Mouse (Mus musculus): ENCODE data around the gene Mast3. TPM values are rescaled to one million over a fixed set of nuclear protein-coding genes. Genes with fewer than 3 reads are reported as not detected.

Mast3 gene
- polyA plus RNA-seq, 2 experiments = 14.4 to 37.2 TPM

DNA sequence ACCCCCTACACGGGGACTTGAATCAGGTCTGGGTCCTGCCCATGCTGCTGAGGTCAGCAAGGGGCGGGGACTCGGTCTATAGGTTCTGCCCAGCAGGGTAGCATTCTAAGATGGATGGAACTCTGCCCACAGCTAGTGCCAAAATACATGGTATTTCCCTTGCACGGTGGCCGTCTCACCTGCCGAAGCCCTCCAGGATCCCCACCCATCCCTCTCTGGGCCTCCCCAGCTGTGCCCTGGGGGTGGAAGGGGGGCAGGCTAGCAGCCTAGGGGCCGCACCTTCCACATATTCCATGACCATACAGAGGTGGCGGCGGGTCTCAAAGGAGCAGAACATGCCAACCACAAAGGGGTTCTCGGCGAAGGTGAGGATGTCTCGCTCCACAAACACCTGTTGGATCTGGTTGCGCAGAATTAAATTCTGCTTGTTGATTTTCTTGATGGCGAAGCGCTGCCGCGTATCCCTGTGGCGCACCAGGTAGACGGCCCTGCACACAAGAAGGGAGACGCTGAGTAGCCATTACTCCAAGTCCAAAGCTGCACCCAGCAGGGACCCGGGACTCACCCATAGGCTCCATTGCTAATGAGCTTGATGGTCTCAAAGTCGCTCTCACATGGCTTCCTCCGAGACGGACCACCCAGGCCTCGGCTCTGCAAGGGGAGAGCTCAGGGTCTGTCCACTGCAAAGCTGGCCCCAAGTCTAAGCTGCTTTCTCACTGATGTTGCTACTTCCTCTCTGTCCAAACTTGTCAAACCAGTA lies 18.4 kb downstream of the Mast3 start:
- ATAC-seq (ENCODE audit: low FRiP score, low read depth) (no peak), DNase-seq (ENCODE audit: low spot score) (no peak)
- no peak overlapping the region for H3K27ac ChIP-seq (replicated peaks; ENCODE audit: low read depth, low read length)
- WGBS = 91% methylated on average over 25 of the region's 25 CpGs
- no peak overlapping the region for H3K4me3 ChIP-seq (replicated peaks; ENCODE audit: low read length)
- H3K9ac ChIP-seq (ENCODE audit: low read depth, low read length, severe bottlenecking) = no peak overlapping the region
- no peaks in the 10 kb centered on the region for H3K9me3 ChIP-seq (ENCODE audit: control insufficient read depth, low read length)
- peaks cover 69% of the 10 kb centered on the region for H3K36me3 ChIP-seq (ENCODE audit: control insufficient read depth, insufficient read depth, low read length)
- TF ChIP-seq POLR2A (IDR thresholded peaks at IDR 0.05; ENCODE audit: borderline replicate concordance, extremely low read depth, insufficient read depth, insufficient read length) = no peak
- no peak overlapping the region for H3K4me2 ChIP-seq (replicated peaks; ENCODE audit: low read depth, low read length, severe bottlenecking)
- H3K27me3 ChIP-seq (ENCODE audit: control insufficient read depth, insufficient read depth, low read length) = no peaks in the 10 kb centered on the region
- H3K4me1 ChIP-seq (ENCODE audit: control insufficient read depth, insufficient read depth, low read length) = peaks cover 12% of the 10 kb centered on the region

GRCm38 (mm10) chr8:70780093-70780492 lies 24.8 kb downstream of the Mast3 start:
- no peak overlapping the region for H3K4me2 ChIP-seq (replicated peaks; ENCODE audit: low read depth, low read length, severe bottlenecking)
- no peak for TF ChIP-seq POLR2A (IDR thresholded peaks at IDR 0.05; ENCODE audit: borderline replicate concordance, extremely low read depth, insufficient read depth, insufficient read length)
- H3K4me1 ChIP-seq (ENCODE audit: control insufficient read depth, insufficient read depth, low read length) = peaks cover 14% of the 10 kb centered on the region
- H3K27ac ChIP-seq (replicated peaks; ENCODE audit: low read depth, low read length) = no peak overlapping the region
- no peak for DNase-seq (ENCODE audit: low spot score)
- H3K4me3 ChIP-seq (replicated peaks; ENCODE audit: low read length) = no peak overlapping the region
- no peaks in the 10 kb centered on the region for H3K27me3 ChIP-seq (ENCODE audit: control insufficient read depth, insufficient read depth, low read length)
- H3K9me3 ChIP-seq (ENCODE audit: control insufficient read depth, low read length) = no peaks in the 10 kb centered on the region
- WGBS = 68% methylated on average over 10 of the region's 11 CpGs
- H3K36me3 ChIP-seq (ENCODE audit: control insufficient read depth, insufficient read depth, low read length) = peaks cover 60% of the 10 kb centered on the region
- no peak for ATAC-seq (ENCODE audit: low FRiP score, low read depth)
- no peak overlapping the region for H3K9ac ChIP-seq (ENCODE audit: low read depth, low read length, severe bottlenecking)

DNA sequence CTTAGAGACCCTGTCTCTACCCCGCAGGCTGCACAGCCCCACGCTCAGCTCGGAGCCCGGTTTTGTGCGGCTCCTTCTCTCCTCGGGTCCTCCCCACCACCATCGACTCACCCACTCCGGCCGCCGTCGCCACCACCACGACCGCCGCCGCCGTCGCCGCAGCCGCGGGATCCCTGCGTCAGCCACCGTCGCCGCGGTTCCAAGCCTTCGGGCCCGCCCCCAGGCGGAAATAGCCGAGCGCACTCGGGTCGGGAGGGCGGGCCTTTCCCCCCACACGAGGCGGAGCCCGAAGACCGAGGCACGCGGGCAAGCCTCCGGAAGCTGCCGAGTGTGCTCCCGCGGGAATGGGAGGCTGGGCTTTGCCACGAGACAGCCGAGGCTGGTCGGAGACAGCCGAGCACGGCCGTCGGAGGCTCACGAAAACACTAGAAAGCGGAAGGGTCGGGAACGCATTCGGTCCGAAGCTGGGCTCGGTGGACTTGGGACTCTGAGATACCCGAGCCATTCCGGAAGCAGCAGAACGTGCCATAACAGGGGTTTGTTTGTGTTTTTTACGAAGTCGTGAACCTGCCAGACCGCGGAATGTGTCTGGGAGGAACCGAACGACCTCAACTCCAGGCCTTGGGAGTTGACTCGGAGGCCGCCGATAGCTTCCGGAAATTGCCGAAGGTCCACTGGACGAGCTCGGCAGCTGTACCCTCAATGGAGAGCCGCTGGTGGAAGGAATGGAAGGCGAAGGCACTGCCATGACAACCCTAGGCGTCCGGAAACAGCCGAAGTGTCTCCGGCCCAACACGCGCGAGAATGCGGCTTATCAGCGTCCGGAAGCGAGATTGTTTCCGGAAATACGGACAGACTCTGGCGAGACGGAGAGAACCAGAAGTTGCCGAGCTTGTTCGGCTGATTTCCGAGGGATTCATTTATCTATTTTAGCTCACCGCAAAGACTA lies 28.1 kb downstream of the Mast3 start, which contains the start of gene Pik3r2:
Gene Pik3r2, minus strand, starts transcription at position 218 of the 949 bp plus-strand sequence.
- peak within 1 kb of the TSS; percentile 95 for H3K9ac ChIP-seq (ENCODE audit: low read depth, low read length, severe bottlenecking)
- peak; percentile 55; the same call in 1 of the 2 replicates for TF ChIP-seq POLR2A (IDR thresholded peaks at IDR 0.05; ENCODE audit: borderline replicate concordance, extremely low read depth, insufficient read depth, insufficient read length)
- WGBS = under 1% methylated on average over 81 of the region's 94 CpGs
- H3K9me3 ChIP-seq (ENCODE audit: control insufficient read depth, low read length) = no peaks in the 10 kb centered on the region
- peaks cover 33% of the 10 kb centered on the region for H3K4me1 ChIP-seq (ENCODE audit: control insufficient read depth, insufficient read depth, low read length)
- DNase-seq (ENCODE audit: low spot score) (peak; percentile 98), ATAC-seq (ENCODE audit: low FRiP score, low read depth) (peak; percentile 95)
- peak within 1 kb of the TSS; percentile 97 for H3K27ac ChIP-seq (replicated peaks; ENCODE audit: low read depth, low read length)
- peaks cover 68% of the 10 kb centered on the region for H3K36me3 ChIP-seq (ENCODE audit: control insufficient read depth, insufficient read depth, low read length)
- H3K4me3 ChIP-seq (replicated peaks; ENCODE audit: low read length) = peak within 1 kb of the TSS; percentile 91
- H3K27me3 ChIP-seq (ENCODE audit: control insufficient read depth, insufficient read depth, low read length) = no peaks in the 10 kb centered on the region
- peak within 1 kb of the TSS; percentile 86 for H3K4me2 ChIP-seq (replicated peaks; ENCODE audit: low read depth, low read length, severe bottlenecking)

- Histone ChIP-seq H3K36me3 (ENCODE audit: control insufficient read depth, insufficient read depth, low read length) (peaks cover 68% of the 10 kb centered on the region), H3K27ac (replicated peaks; ENCODE audit: low read depth, low read length) (peak overlapping the region; percentile 70), H3K27me3 (ENCODE audit: control insufficient read depth, insufficient read depth, low read length) (no peaks in the 10 kb centered on the region), H3K4me3 (replicated peaks; ENCODE audit: low read length) (peak overlapping the region; percentile 91), H3K4me1 (ENCODE audit: control insufficient read depth, insufficient read depth, low read length) (peaks cover 33% of the 10 kb centered on the region), H3K4me2 (replicated peaks; ENCODE audit: low read depth, low read length, severe bottlenecking) (peak overlapping the region; percentile 86), H3K9me3 (ENCODE audit: control insufficient read depth, low read length) (no peaks in the 10 kb centered on the region), H3K9ac (ENCODE audit: low read depth, low read length, severe bottlenecking) (peak overlapping the region; percentile 95)
- WGBS = 3% methylated on average over 16 of the region's 34 CpGs
- no peak for DNase-seq (ENCODE audit: low spot score)
- ATAC-seq (ENCODE audit: low FRiP score, low read depth) = no peak; the same call in 1 of the 2 replicates
- TF ChIP-seq POLR2A (IDR thresholded peaks at IDR 0.05; ENCODE audit: borderline replicate concordance, extremely low read depth, insufficient read depth, insufficient read length) = no peak
Measured at GRCm38 (mm10) chr8:70775851-70776495, 28.9 kb downstream of the Mast3 start.

- DNase-seq (ENCODE audit: low spot score) (no peak), ATAC-seq (ENCODE audit: low FRiP score, low read depth) (no peak)
- peaks cover 33% of the 10 kb centered on the region for H3K4me1 ChIP-seq (ENCODE audit: control insufficient read depth, insufficient read depth, low read length)
- peak overlapping the region; percentile 95 for H3K9ac ChIP-seq (ENCODE audit: low read depth, low read length, severe bottlenecking)
- no peaks in the 10 kb centered on the region for H3K9me3 ChIP-seq (ENCODE audit: control insufficient read depth, low read length)
- H3K4me3 ChIP-seq (replicated peaks; ENCODE audit: low read length) = peak overlapping the region; percentile 91
- peaks cover 68% of the 10 kb centered on the region for H3K36me3 ChIP-seq (ENCODE audit: control insufficient read depth, insufficient read depth, low read length)
- peak overlapping the region; percentile 86 for H3K4me2 ChIP-seq (replicated peaks; ENCODE audit: low read depth, low read length, severe bottlenecking)
- H3K27ac ChIP-seq (replicated peaks; ENCODE audit: low read depth, low read length) = no peak overlapping the region
- no peaks in the 10 kb centered on the region for H3K27me3 ChIP-seq (ENCODE audit: control insufficient read depth, insufficient read depth, low read length)
- WGBS = 88% methylated on average over 5 of the region's 5 CpGs
- no peak for TF ChIP-seq POLR2A (IDR thresholded peaks at IDR 0.05; ENCODE audit: borderline replicate concordance, extremely low read depth, insufficient read depth, insufficient read length)
Measured at GRCm38 (mm10) chr8:70775227-70775626, 29.6 kb downstream of the Mast3 start.

Data from limb, embryonic 14.5 days (tissue).